Mouse (Mus musculus): Measurements from ENCODE around the gene Zbtb38. TPM values are rescaled to one million over a fixed set of nuclear protein-coding genes. Genes with fewer than 3 reads are reported as not detected.

Zbtb38 gene
- polyA plus RNA-seq, 1 experiment from 2014 or later: 7.5 TPM

DNA sequence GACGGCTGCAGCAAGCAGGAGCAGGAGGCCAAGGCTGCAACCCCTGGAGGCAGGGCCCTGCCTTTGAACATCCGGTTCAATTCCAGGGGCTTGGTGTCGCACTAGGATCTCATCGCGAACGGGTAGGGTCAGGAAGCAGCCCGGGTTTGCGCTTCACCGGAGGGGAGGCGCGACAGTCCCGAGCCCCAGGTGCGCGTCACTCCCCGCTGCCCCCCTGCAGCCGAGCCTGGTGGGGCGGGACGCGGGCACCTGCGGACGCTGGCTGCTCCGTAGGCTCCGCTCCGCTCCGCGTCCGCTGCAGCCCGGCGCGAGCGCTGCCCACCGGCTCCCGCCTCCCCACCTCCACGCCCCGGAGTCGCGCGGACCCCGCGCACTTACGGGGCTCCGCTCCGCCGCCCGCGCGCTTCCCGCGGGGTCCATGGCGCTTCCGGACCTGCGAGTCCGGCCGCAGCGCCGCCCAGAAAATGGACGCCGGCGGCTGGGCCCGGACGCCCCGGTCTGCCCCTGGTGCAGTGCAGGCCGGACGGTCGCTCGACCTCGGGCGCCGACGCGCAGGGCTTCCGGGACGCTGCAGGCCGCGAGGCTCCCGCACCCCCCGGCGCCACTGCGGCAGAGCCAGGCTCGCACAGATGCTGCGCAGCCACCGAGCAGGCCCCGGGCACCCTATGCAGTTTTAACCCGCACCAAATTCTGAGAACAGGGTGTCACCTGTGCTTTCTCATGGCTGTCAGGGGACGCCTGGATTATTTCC lies 33.0 kb downstream of the Zbtb38 start:
- ATAC-seq: peak; percentile 88
- H3K4me2 ChIP-seq (ENCODE audit: low read depth, low read length): peak overlapping the region; percentile 85
- WGBS (ENCODE audit: insufficient replicate concordance): under 1% methylated on average over 60 of the region's 85 CpGs

DNA sequence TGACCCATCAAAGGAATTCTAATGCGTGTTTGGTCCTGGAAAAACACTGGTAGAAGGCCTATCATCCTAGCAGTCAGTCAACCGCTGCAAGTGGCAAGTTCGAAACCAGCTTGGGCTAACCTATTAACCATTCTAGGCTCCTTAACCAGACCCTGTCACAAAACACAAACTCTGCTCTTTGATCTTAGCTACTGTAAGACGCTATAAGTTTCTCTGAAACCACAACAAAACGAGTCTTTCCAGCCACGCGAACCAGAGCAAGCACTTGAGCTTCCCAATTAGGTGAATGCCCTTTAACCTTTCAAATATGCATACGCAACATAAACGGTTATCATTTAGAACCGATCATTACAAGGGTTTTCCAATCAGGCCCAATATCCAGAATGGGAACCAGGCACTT lies 33.7 kb downstream of the Zbtb38 start:
- no peaks in the 10 kb centered on the region for H3K9me3 ChIP-seq (ENCODE audit: low read length)
- peaks cover 33% of the 10 kb centered on the region for H3K4me1 ChIP-seq (ENCODE audit: insufficient read depth)
- no peak for ATAC-seq
- WGBS (ENCODE audit: insufficient replicate concordance): 27% methylated on average over 10 of the region's 10 CpGs
- no peak for DNase-seq
- H3K4me3 ChIP-seq (ENCODE audit: low read depth, low read length): peak overlapping the region; percentile 90
- H3K27me3 ChIP-seq (ENCODE audit: insufficient read depth, low read length): no peaks in the 10 kb centered on the region
- peak overlapping the region; percentile 85 for H3K4me2 ChIP-seq (ENCODE audit: low read depth, low read length)
- H3K27ac ChIP-seq (ENCODE audit: low read depth): peak overlapping the region; percentile 98
- peak overlapping the region; percentile 95 for H3K9ac ChIP-seq (replicated peaks)
- H3K36me3 ChIP-seq (replicated peaks; ENCODE audit: insufficient read depth, low read length): peaks cover 11% of the 10 kb centered on the region
- no peak for TF ChIP-seq CTCF (IDR thresholded peaks at IDR 0.05; ENCODE audit: low read depth)
- no peak for TF ChIP-seq EP300 (IDR thresholded peaks at IDR 0.05; ENCODE audit: low read depth)

More for the DNA sequence above, 33.0 kb downstream of the Zbtb38 start:
- peak overlapping the region; percentile 98 for H3K27ac ChIP-seq (ENCODE audit: low read depth)
- no peaks in the 10 kb centered on the region for H3K9me3 ChIP-seq (ENCODE audit: low read length)
- H3K9ac ChIP-seq (replicated peaks): peak overlapping the region; percentile 95
- H3K4me1 ChIP-seq (ENCODE audit: insufficient read depth): peaks cover 33% of the 10 kb centered on the region
- TF ChIP-seq CTCF (IDR thresholded peaks at IDR 0.05; ENCODE audit: low read depth) (peak; percentile 14; the same call in 1 of the 2 replicates), EP300 (IDR thresholded peaks at IDR 0.05; ENCODE audit: low read depth) (no peak)
- no peaks in the 10 kb centered on the region for H3K27me3 ChIP-seq (ENCODE audit: insufficient read depth, low read length)
- peak; percentile 80 for DNase-seq
- peaks cover 8% of the 10 kb centered on the region; the same call in 1 of the 2 replicates for H3K36me3 ChIP-seq (replicated peaks; ENCODE audit: insufficient read depth, low read length)
- peak overlapping the region; percentile 90 for H3K4me3 ChIP-seq (ENCODE audit: low read depth, low read length)

DNA sequence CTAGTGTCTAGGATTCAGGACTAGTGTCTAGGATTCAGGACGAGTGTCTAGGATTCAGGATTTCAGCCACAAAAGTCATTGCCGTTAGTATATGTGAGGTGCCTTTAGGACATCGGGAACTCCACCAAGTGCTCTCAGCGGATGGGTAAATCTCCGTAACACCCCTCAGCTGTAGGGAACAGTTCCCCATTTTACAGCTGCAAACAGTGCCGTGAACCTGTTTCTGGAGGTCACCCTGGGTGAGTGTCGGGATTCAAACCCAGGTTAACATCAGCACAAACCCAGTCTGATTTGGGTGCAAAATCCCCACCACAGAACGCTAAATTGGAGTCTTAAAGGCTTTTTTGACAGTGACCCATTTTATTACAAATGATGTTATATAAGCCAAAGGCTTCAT lies 34.2 kb downstream of the Zbtb38 start:
- Histone ChIP-seq H3K4me1 (ENCODE audit: insufficient read depth) (peaks cover 28% of the 10 kb centered on the region), H3K9me3 (ENCODE audit: low read length) (no peaks in the 10 kb centered on the region), H3K4me2 (ENCODE audit: low read depth, low read length) (peak overlapping the region; percentile 85), H3K27ac (ENCODE audit: low read depth) (0 out of 2 replicates have a peak overlapping the region, but pooled peaks have one; percentile 0), H3K36me3 (replicated peaks; ENCODE audit: insufficient read depth, low read length) (peaks cover 11% of the 10 kb centered on the region), H3K9ac (replicated peaks) (no peak overlapping the region), H3K27me3 (ENCODE audit: insufficient read depth, low read length) (no peaks in the 10 kb centered on the region), H3K4me3 (ENCODE audit: low read depth, low read length) (peak overlapping the region; percentile 90)
- WGBS (ENCODE audit: insufficient replicate concordance): 76% methylated on average over 8 of the region's 8 CpGs
- ATAC-seq: no peak
- DNase-seq: no peak
- no peak for TF ChIP-seq CTCF (IDR thresholded peaks at IDR 0.05; ENCODE audit: low read depth)
- TF ChIP-seq EP300 (IDR thresholded peaks at IDR 0.05; ENCODE audit: low read depth): no peak

DNA sequence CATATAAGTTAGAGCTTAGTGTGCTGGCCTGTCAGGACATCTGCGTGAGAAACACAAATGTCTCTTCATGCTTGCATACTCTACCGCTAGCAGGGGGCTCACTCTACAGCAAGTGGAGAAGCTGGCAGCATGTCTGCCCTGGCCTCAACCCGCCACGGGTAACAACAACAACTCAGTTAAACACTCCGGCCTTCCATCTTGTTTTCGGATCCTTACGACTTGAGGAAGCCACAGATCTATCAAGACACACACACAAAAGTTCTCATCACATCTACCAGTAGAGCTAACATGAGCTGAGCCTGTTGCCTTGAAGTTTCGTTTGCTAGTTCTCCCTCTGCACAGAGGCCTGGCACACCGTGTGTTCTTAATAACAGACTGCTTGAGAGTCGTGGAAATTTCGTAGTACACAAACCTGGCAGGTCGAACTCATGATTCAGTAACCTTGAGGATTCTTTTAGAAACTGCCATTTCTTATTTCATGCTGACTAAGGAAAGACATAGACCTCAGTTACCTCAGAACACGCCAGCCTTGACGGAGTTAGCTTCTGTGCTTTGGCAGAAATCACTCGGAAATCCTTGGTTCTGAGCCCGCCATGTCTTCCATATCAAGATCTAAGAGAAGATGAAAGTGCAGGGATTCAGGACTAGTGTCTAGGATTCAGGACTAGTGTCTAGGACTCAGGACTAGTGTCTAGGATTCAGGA lies 34.8 kb downstream of the Zbtb38 start:
- ATAC-seq: no peak
- no peak overlapping the region for H3K4me2 ChIP-seq (ENCODE audit: low read depth, low read length)

DNA sequence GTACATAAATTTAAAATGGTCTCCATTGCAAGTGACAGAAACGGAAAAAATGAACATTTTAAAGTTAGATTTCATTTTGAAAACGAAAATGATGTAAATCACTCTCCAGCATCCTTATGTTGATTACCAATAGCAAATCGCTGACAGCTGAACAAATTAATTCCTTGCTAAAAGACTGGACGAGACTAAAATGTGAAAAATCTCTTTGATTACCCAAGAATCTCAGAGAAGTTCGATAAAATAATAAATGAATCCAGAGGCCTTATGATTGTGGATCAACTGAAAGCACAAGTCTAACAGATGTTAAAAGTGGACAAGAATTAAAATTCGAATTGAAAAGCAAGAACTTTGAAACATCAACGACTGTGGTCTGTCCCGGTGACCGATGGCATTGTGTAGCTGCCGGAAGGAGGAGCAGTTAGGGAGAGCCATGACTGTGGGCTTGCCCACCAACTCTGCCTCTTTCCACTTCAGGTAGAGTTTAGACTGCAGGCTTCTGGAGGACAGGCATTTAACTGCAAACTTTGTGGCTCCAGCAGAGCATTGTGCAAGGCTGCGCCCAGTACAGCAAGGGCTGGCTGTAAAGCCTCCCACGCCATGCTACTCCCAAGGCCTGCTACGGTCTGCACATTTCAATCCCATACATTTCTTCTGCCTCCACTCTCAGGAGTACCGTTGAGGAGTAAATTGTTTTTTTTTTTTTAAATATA lies 35.7 kb downstream of the Zbtb38 start:
- ATAC-seq (no peak), DNase-seq (no peak)
- no peak overlapping the region for H3K4me2 ChIP-seq (ENCODE audit: low read depth, low read length)
- H3K9me3 ChIP-seq (ENCODE audit: low read length): no peaks in the 10 kb centered on the region
- H3K36me3 ChIP-seq (replicated peaks; ENCODE audit: insufficient read depth, low read length): peaks cover 11% of the 10 kb centered on the region
- H3K9ac ChIP-seq (replicated peaks): no peak overlapping the region
- TF ChIP-seq EP300 (IDR thresholded peaks at IDR 0.05; ENCODE audit: low read depth) (no peak), CTCF (IDR thresholded peaks at IDR 0.05; ENCODE audit: low read depth) (no peak)
- WGBS (ENCODE audit: insufficient replicate concordance): 86% methylated on average over 14 of the region's 14 CpGs
- H3K27me3 ChIP-seq (ENCODE audit: insufficient read depth, low read length): no peaks in the 10 kb centered on the region
- H3K4me3 ChIP-seq (ENCODE audit: low read depth, low read length): no peak overlapping the region
- no peak overlapping the region for H3K27ac ChIP-seq (ENCODE audit: low read depth)
- H3K4me1 ChIP-seq (ENCODE audit: insufficient read depth): peaks cover 31% of the 10 kb centered on the region

More for the DNA sequence above, 34.8 kb downstream of the Zbtb38 start:
- Histone ChIP-seq H3K27ac (ENCODE audit: low read depth) (0 out of 2 replicates have a peak overlapping the region, but pooled peaks have one; percentile 0), H3K4me3 (ENCODE audit: low read depth, low read length) (no peak overlapping the region), H3K9me3 (ENCODE audit: low read length) (no peaks in the 10 kb centered on the region), H3K27me3 (ENCODE audit: insufficient read depth, low read length) (no peaks in the 10 kb centered on the region), H3K36me3 (replicated peaks; ENCODE audit: insufficient read depth, low read length) (peaks cover 11% of the 10 kb centered on the region), H3K4me1 (ENCODE audit: insufficient read depth) (peaks cover 28% of the 10 kb centered on the region), H3K9ac (replicated peaks) (no peak overlapping the region)
- 82% methylated on average over 16 of the region's 16 CpGs for WGBS (ENCODE audit: insufficient replicate concordance)
- no peak for TF ChIP-seq EP300 (IDR thresholded peaks at IDR 0.05; ENCODE audit: low read depth)
- DNase-seq: no peak

DNA sequence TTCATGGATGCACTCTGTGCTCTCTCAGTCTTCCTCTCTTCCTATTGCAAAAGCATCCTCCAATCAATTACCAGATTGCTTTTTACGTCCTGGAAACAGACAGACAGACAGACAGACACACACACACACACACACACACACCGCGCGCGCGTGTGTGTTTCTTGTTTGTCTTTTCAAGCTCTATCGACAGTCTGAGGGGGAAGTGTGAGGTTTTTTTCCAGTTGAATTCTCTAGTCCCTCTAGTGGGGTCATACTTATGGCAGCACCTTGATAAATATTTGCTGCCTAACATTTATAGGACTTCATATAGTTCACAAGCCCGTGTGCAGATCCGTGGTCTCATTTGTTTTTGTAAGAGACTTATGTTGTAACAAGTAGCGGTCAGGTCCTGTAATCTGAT lies 36.5 kb downstream of the Zbtb38 start:
- no peak for ATAC-seq
- 67% methylated on average over 10 of the region's 10 CpGs for WGBS (ENCODE audit: insufficient replicate concordance)
- no peaks in the 10 kb centered on the region for H3K27me3 ChIP-seq (ENCODE audit: insufficient read depth, low read length)
- H3K4me3 ChIP-seq (ENCODE audit: low read depth, low read length): no peak overlapping the region
- no peaks in the 10 kb centered on the region for H3K9me3 ChIP-seq (ENCODE audit: low read length)
- peak overlapping the region; percentile 24; the same call in 1 of the 2 replicates for H3K27ac ChIP-seq (ENCODE audit: low read depth)
- H3K4me1 ChIP-seq (ENCODE audit: insufficient read depth): peaks cover 30% of the 10 kb centered on the region
- no peak overlapping the region for H3K4me2 ChIP-seq (ENCODE audit: low read depth, low read length)
- H3K9ac ChIP-seq (replicated peaks): no peak overlapping the region
- H3K36me3 ChIP-seq (replicated peaks; ENCODE audit: insufficient read depth, low read length): peaks cover 11% of the 10 kb centered on the region
- TF ChIP-seq CTCF (IDR thresholded peaks at IDR 0.05; ENCODE audit: low read depth): no peak
- no peak for TF ChIP-seq EP300 (IDR thresholded peaks at IDR 0.05; ENCODE audit: low read depth)
- no peak for DNase-seq
